Mouse (Mus musculus) adrenal gland, adult 2 months (tissue): ENCODE data around the gene Mfn1. TPM values are rescaled to one million over a fixed set of nuclear protein-coding genes. Genes with fewer than 3 reads are reported as not detected.
A peak's percentile ranks its signal among the peaks of the same experiment; 100 is the strongest.

ENCODE experiments used
- DNase-seq: peaks from one replicate; pipeline ENCODE4 v3.0.0; 2021
- polyA plus RNA-seq: library from polyadenylated mRNA; depleted of rRNA; stranded (reverse); fragments of >200 nt; gene quantifications from 2 replicates; pipeline ENCODE4 v1.2.3, GENCODE M21; 2012
- total RNA-seq, 2 experiments: library from RNA; stranded (reverse); gene quantifications; 2 replicates each; pipeline ENCODE4 v1.2.3; 2021

The Mfn1 gene
- total and polyA plus RNA-seq, 3 experiments, result 7.3 to 80.1 (median 76.0) TPM

GRCm38 (mm10) chr3:32510375-32511190, 18.7 kb upstream of the Mfn1 start:
- peak; percentile 98 for DNase-seq

- peak; percentile 30 for DNase-seq
These were observed 18.1 kb upstream of the Mfn1 start for GRCm38 (mm10) chr3:32511191-32511550.

- DNase-seq, result no peak
These were observed 16.5 kb upstream of the Mfn1 start for GRCm38 (mm10) chr3:32512686-32513284.

GRCm38 (mm10) chr3:32513528-32513927, 15.7 kb upstream of the Mfn1 start:
- DNase-seq, result no peak

- DNase-seq, result no peak
These were observed 2.1 kb upstream of the Mfn1 start for GRCm38 (mm10) chr3:32527181-32527580.

GRCm38 (mm10) chr3:32530041-32530440, 776 bp downstream of the Mfn1 start:
- DNase-seq, result no peak

GRCm38 (mm10) chr3:32535692-32536091, 6.4 kb downstream of the Mfn1 start:
- no peak for DNase-seq

- peak; percentile 84 for DNase-seq
These were observed 8.3 kb downstream of the Mfn1 start for GRCm38 (mm10) chr3:32537556-32537955.

GRCm38 (mm10) chr3:32538091-32538490, 8.8 kb downstream of the Mfn1 start:
- no peak for DNase-seq

- no peak for DNase-seq
These were observed 23.8 kb downstream of the Mfn1 start for GRCm38 (mm10) chr3:32553061-32553460.

- no peak for DNase-seq
These were observed 34.1 kb downstream of the Mfn1 start for GRCm38 (mm10) chr3:32563401-32563800.

- no peak for DNase-seq
These were observed 43.8 kb downstream of the Mfn1 start for GRCm38 (mm10) chr3:32573086-32573485.

- no peak for DNase-seq
These were observed 44.6 kb downstream of the Mfn1 start for GRCm38 (mm10) chr3:32573881-32574280.

- DNase-seq, result no peak
These were observed 45.9 kb downstream of the Mfn1 start for GRCm38 (mm10) chr3:32575151-32575550.

- DNase-seq, result no peak
These were observed 49.5 kb downstream of the Mfn1 start for GRCm38 (mm10) chr3:32578772-32579171.

GRCm38 (mm10) chr3:32580738-32581137, 51.5 kb downstream of the Mfn1 start:
- no peak for DNase-seq

- DNase-seq, result peak; percentile 7
These were observed 52.6 kb downstream of the Mfn1 start for GRCm38 (mm10) chr3:32581911-32582310.

- DNase-seq, result no peak
These were observed 54.2 kb downstream of the Mfn1 start for GRCm38 (mm10) chr3:32583489-32583888.

GRCm38 (mm10) chr3:32586274-32586673, 57.0 kb downstream of the Mfn1 start:
- DNase-seq, result no peak

GRCm38 (mm10) chr3:32595080-32595479, 65.8 kb downstream of the Mfn1 start:
- no peak for DNase-seq

- no peak for DNase-seq
These were observed 70.1 kb downstream of the Mfn1 start for GRCm38 (mm10) chr3:32599328-32599727.

GRCm38 (mm10) chr3:32601055-32601454, 71.8 kb downstream of the Mfn1 start:
- peak; percentile 50 for DNase-seq

- DNase-seq, result no peak
These were observed 80.0 kb downstream of the Mfn1 start for GRCm38 (mm10) chr3:32609233-32609632.

- peak; percentile 73 for DNase-seq
These were observed 81.3 kb downstream of the Mfn1 start for GRCm38 (mm10) chr3:32610560-32610959.
